Mouse (Mus musculus): ENCODE data around the gene Tmem184a.

DNA sequence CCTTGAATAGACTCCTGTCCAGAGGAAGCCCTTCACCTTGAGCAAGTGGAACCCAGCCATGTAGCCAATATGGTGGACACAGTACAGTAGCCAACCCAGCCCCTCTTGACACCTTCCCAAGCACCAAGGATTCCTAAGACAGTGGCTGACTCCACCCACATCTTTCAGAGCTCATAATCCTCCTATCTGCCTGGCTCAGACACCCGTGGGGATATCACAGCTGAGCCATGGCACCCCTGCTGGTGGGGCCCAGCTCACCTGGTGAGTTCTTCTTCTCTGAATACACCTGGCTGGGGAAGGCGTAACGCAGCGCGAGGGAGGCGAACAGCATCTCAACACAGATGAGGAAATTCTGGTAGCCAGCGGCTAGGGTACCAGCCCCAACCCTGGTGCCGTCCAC, 13.8 kb downstream of the Tmem184a start:
- no peak for TF ChIP-seq CTCF (IDR thresholded peaks at IDR 0.05; ENCODE audit: insufficient read depth, low read depth, low read length)
- no peak for TF ChIP-seq POLR2A (IDR thresholded peaks at IDR 0.05; ENCODE audit: insufficient read depth, low read depth, low read length)

Data from olfactory bulb, adult 2 months (tissue).